Mouse (Mus musculus) frontal cortex, postnatal 25 days (tissue): ENCODE data around the gene Plpp3.
"Not testable (repeated sequence)": the region's sequence is repeated elsewhere in the genome, so short reads cannot be mapped to it uniquely, and the experiment has no call there.

Experiments used
- DNase-seq, 2 experiments: peaks; one replicate each; pipeline ENCODE4 v3.0.0; 2022; ENCODE audit warnings: low spot score in 2 of 2

The Plpp3 gene

DNA sequence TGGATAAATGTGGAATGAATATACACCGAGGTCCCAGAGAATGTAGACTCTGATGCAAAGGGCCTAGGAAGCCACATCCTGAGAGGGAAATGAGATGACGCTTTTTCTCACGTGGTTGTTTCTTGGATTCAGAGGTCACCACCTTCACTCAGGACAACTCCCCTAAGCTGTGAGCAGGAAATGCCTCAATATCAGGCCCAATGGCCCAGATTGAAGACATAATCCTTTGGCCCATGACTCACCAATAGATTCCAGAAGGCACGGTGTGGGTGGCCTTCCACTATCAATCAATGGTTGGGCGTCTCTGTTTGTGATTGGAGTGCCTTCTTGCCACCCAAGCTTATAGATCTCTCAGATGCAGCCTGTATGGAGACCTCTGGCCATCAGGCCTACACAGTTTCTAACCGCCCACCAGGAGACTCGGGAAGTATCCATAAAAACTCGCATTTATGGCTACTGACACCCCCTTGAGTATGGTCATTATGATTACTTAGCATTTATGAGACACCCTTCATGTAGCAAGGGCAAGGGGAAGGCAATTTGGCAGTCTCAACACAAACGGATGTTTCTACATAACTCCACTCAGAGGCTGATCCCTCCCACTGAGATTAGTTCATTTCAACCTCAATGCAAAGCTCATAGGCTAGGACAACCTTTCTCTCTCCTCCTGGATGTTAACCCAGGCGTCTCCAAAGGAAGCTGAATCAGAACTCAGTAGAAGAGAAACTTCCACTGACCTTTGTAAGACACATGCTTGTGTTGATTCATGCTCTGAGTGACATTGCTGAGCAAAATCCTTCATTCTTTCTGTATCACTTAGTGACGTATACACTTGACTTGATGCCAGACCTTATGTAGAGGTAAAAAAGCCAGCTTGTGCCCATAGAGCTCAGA lies 100.8 kb downstream of the Plpp3 start:
- DNase-seq = no peak

DNA sequence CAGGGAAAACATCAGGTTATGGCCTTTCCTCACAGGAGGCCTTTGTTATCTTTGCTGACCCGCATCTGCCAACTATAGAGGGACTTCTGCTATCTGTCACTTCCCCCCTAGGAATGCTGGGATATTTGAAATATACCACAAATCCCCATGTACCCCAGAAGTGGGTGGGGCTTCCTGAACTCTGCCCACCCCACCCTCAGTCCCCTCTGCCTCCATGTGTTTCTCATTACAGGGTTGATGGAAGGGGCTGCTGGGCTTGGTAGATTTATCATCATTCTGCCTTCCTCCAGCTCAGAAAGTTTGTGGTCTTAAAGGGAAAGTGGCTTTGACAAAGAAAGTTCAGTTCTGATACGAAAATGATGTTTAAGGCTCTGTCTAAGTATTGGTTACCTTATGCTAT lies 103.2 kb downstream of the Plpp3 start:
- no peak for DNase-seq

DNA sequence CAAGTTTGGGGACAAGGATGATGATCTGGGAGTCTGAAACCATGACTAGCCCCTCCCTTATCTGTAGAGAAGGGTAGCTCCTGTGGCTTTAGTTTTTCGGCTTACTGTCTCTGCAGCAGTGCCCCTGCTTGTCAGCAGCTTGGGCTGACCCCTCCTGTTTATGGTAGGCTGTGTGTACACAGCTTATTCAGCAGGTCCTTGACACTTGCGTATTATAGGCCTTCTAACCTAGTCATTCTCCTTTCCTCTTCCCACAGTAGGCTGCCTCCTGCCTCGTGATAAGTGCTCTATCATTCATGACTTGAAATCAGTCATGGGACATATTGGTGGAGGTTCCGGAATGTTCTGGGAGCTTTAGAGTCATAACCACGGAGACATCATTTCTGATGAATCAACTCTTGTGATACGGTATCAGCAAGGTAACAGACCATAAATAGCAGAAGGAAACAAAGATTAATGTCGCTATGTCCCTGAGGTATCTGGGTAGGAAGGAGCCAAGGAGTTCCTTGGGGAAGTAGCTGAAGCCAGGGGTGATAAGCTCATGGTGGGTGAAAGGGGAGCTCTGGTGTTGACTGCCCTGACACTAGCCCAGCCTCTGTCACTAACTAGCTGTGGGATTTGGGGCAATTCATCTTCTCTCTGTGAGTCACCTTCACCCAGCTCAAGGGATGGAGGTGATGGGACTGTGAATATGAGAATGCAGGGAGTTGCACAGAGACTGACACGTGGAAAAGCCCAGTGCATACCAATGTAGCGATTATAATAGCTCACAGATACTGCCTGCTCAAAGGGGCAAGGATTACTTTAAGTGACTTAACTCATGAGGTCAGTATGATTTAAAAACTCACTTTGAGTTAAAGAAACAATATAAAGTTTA lies 104.0 kb downstream of the Plpp3 start:
- no peak for DNase-seq

DNA sequence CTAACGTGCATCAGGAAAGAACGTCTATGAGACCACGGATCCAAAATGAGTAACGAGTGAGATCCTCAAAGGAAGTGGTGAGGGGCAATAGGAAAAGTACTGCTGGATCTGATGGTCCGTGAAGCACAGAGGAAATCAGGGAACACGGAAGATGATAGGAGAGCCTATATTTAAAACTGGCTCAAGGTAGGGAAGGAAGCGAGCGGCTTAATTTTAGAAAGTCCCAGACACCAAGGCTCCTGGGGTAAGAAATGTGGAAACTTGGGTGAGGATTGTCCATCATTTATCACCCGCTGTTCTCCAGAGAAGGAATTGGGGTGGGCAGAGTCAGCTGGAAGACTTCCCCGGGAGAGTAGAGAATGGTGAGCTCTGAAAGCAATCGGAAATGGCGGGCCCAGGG lies 105.2 kb downstream of the Plpp3 start:
- no peak for DNase-seq

DNA sequence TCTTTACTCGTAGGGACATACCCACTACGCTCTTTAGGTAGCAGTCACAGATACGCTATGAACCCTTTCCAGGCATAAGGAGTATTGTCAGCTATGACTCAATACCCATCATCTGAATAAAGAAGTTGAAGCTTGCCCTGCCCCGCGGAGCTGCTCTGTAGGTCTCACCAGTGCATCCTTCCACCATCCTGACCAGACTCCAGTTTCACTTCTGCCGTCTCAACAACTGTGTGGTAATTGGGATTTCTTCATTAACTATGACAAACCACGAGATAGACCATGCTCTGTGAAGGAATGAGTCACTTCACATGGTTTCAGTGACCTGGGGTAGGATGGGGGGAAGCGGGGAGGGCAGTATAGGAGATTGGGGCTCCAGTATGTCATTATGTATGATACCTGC lies 106.5 kb downstream of the Plpp3 start:
- no peak for DNase-seq

DNA sequence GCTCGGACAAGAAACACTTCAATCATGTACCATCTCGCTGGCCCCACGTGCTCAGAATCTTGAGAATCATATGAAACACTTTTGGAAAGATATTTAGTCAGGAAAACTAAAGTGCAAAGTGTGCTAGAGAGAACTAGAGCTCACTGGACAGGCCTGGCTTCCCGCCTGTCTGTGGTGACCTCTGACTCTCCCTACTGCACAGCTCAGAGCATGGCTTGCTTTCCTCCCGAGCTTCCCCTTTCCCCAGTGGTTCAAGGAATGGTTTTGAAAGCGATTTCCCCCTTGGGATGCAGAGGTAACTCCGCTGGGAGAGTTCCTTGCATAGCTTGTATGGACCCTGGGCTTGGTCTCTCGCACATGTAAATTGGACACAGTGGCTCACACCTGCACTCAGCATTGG lies 107.9 kb downstream of the Plpp3 start:
- DNase-seq = no peak

DNA sequence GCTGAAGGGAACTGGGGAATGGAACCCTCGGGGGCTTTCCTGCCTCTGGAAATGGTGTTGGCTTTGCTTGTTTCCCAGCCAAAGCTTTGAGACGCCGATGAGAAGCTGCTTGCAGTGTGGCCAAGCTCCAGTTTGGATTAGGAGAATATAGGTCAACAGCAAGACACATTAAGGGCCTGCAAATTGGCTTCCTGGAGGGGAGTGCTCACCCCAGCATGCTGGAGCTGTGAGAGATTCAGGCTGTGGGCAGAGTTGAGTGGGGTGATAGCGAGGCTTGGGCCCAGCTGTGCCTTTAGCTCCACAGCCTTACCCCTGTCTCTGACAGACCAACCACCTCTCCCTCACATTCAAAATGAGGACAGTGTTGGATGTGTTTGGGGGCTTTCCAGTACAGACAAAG lies 108.5 kb downstream of the Plpp3 start:
- no peak for DNase-seq

DNA sequence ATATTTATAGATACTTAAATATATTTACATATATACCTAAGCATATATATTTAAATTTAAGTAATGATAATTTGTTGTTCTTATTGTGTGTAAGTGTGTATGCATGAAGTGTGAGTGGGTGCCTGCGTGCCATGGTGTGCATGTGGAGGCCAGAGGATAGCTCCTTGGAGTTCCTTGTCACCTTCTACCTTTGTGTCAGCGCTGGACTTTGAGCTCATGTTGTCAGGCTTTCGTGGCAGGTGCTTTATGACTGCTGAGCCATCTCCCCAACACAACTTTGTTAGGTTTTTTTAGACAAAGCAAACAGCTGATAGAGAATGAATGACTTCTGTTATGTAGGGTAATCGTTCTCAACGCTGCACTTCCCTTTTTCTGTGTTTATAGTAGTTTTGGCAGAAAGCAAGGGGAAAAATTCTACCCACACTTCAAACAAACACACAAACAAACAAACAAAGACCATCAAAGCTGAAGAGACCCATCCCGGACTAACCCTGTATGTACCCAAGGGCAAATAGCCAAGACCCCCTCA lies 111.1 kb downstream of the Plpp3 start:
- DNase-seq = no peak

DNA sequence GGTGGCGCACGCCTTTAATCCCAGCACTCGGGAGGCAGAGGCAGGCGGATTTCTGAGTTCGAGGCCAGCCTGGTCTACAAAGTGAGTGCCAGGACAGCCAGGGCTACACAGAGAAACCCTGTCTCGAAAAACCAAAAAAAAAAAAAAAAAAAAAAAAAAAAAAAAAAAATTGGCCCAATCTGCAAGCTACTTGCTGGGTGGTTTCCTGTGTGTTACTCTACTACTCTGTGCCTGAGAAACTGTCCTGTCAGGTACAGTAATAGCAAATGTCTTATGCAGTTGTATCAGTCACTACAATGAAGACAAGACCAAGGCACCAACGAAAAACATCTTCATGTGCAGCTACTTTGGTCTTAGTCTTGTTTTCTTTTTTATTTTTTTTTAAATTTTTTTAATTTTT lies 112.3 kb downstream of the Plpp3 start:
- DNase-seq = not testable (repeated sequence)

DNA sequence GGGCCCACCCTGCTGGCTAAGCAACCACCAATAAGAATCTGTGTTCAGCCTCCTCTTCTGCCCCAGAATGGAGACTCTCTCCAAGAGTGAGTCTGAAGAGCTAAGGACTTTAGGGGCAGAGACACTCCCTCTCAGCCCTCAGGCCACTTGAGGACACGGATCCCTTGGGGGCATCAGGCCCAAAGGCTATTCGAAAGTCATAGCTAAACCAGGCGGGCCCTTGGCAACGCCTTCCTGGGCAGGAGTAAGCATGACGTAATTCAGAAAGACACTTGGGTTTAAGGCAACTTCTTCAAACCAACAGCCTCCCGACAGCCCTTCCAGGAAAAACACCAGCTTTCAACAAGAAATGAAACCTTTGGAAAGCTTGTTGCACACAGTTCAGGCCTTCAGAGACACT lies 114.0 kb downstream of the Plpp3 start:
- no peak for DNase-seq

DNA sequence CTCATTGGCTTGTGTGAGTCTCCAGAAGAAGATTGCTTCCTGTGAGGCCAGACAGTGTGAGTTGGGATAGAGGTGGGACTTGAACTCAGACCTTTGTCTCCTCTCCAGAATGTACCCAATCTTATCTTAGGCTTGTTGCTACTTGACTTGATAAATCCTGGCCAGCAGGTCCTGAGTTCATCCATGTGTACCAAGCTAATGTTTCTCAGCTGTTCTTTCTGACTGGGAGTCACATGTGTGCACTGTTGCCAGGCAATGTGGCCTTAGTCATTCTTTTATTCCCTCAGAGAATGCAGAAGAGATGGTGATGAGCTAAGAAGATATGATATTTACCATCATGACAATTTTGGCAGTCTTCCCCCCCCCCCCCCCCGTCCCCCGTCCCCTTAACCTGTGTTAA lies 115.9 kb downstream of the Plpp3 start:
- DNase-seq = no peak

DNA sequence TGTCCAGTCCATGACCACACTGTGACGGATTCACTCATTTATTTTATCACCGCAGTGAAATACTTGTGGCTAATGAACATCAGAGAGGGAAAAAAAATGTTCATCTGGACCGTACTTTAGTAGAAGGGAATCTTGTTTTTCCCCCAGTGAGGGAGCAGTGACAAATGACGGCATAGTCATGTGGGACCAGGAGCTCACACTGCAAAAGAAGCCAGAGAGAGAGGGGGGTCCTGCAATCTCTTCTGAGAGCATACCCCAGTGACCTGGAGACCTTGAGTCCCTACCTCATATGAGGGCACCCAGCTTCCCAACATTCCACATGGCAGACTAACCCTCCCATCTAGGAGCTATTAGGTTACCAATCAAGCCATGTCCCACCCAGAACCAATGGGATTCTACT lies 116.3 kb downstream of the Plpp3 start:
- no peak for DNase-seq

DNA sequence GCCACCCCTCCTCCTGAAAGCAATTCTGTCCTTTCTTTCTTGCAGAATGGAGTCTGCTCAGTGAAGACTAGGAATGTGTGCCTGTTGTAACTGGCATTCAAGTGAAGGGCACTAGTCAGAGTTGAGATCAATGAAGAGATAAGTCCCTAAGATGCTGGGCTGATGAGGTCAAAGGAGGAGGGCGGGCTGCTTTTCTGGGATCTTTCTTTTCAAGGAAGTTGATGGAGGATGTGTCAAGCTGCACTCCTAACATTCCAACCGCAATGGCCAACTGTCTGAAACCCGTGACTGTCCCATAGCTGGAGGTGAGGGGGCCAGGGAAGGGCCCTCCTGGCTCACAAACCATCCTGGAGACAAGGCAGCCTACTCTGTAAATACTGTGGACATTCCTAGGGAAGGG lies 118.5 kb downstream of the Plpp3 start:
- DNase-seq = no peak

DNA sequence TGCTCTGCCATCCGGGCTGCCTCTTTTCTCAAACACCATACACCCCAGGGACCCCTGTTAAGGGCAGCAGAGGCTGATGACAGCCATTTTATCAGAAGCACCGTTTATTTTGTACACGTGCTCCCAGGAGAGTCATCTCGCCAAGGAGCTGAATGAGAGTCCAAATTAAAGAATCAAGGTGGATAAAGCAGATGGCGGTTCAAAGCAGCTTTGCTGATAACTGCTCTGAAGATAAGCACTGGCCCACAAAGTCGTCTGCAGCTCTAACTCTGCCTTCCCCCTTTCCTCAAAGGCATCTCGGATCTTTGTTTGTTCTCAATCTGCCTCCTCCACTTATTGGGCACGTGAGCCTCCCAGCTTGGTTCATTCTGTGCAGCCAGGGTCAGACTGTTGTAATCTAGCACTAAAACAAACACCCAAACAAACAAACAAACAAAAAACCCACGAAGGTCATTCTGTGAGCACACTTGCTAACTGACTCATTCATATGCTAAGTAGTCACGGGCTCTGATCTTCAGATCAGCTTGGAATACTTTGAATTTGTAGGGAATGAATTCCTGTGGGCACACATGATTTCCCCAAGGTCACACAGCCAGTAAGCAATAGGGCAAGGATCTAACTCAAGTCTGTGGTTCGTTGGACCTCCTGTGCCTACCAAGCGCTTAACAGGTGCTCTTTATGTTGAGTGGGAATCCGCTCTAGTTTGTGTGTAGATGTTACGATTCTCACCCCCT lies 119.1 kb downstream of the Plpp3 start:
- no peak for DNase-seq

DNA sequence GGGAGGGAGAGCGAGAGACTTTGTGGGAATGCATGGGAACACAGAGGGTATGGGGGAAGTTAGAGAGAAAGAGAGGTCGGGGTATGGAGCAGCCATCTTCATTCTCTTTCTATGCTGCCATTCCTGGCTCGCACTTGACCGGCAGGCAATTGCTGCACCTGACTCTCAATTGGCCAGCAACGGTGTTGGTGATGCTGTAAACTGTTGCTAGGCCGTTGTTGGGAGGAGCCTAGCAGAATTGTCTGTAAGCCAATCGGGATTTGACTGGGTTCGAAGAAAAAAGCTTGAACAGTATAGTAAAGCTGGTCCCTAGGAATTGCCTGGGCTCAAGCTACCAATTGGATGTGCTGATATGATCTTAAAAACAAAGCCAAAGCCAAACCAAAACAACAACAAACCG lies 121.0 kb downstream of the Plpp3 start:
- DNase-seq = no peak

DNA sequence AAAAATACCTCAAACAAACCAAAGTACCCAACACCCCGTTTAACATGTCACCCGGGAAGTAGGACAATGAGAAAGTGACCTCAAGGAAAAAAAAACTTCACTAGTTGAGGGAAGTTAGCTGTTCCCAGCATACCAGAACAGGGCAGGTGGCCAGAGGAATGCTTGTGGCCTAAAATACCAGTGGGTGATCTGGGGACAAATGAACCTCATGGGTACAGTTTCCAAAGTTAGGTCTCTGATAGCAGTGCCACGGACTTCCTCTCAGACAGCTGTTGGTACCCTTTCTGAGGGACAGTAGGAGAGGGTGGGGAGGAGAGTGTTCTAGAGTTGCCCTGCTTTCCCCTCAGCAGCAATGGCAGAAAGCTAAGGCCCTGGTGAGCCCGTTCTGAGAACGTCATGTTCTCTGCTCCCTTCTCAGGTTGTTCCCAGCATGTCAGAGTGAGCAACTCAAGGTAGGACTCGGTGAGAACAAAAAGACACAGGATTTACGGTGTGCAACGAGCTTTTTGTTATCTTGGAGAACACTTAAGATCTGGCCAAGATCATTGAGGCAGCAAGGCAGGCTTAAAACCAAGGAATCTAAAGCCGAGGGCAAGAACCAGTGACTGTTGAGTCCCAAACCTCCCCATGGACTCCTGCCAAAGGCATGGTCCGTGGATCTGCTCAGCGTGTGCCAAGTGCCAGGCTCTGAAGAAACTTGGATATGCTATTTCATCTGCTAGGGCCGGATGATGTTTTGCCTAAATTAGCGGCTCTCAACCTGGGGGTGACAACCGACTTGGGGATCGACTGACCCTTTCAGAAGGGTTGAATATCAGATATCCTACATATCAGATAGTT lies 121.6 kb downstream of the Plpp3 start:
- DNase-seq = no peak

DNA sequence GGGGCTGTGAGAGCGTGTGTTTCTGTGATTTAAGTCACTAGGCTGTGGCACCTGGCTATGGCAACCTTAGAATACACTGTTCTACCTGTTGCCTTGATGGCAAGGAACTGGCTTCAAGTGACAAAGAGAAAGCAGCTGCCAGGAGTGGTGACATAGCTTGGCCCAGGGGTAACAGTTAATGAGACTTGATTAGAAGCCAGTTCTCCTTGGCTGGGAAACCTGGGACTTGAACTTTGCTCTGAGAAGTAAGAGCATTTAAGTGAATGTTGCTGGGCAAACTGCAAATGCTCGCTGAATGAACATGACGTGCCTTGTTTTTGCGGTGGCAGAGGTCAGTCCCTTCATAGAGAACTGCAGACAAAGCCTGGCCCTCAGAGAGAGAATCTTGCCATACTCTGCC lies 122.7 kb downstream of the Plpp3 start:
- no peak for DNase-seq

DNA sequence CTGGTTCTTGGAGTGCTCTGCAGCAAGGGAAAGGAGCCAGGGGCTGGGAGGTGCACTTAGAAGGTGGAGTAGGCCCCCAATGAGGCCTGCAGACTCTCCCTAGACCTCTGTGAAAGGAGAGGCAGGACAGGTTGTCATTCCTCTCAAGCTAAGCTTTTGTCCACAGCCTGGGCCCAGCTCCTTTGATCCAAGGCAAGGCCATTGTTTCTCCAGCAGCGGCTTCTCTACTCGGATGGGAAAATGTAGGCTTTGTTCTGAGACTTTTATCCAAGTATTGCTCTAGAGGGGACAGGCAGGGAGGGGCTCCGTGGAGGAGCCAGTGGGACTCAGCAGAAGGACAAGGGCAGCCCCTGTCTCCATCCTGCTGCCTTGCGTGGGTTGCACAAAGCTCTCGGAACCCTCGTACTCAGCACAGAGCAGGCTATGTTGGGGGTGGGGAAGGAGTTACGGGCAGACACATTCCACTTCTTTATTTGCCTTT lies 124.6 kb downstream of the Plpp3 start:
- DNase-seq = no peak
